Mouse (Mus musculus): Measurements from ENCODE around the gene Aire. TPM values are rescaled to one million over a fixed set of nuclear protein-coding genes. Genes with fewer than 3 reads are reported as not detected.

Gene Aire
- polyA plus RNA-seq, 1 experiment from 2014 or later, result 0.06 TPM

DNA sequence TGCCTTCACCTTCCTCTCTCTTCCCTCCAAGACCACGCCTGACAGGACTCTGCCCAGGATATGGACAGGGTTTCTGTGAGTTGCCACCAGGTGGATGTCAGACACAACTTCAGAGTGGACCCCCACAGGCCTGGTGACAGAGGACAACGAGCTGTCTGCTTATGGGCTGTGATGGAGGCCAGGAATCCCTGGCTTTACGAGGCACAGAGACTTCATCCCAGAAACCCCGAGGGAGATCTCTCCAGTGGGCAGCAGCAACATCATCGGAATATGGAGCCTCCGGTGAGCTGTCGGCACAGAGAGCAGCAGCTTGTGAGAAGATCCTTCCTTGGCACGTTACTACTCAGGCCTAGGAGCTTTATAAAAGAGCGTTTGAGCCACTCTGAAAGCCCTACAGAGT is 34.5 kb upstream of the Aire start:
- no peak overlapping the region for H3K9ac ChIP-seq
- no peak overlapping the region for H3K4me2 ChIP-seq
- H3K4me3 ChIP-seq, result no peak overlapping the region
- peaks cover 12% of the 10 kb centered on the region; the same call in 1 of the 2 replicates for H3K36me3 ChIP-seq
- no peak overlapping the region for H3K27ac ChIP-seq
- ATAC-seq, result no peak
- WGBS (ENCODE audit: insufficient replicate concordance), result 59% methylated on average over 9 of the region's 9 CpGs
- H3K4me1 ChIP-seq, result no peaks in the 10 kb centered on the region
- H3K27me3 ChIP-seq (replicated peaks), result peaks cover 22% of the 10 kb centered on the region; the same call in 1 of the 2 replicates
- no peaks in the 10 kb centered on the region for H3K9me3 ChIP-seq (replicated peaks)

GRCm38 (mm10) chr10:78074977-78075376 is 31.6 kb upstream of the Aire start:
- no peak for ATAC-seq
- Histone ChIP-seq H3K36me3 (peaks cover 16% of the 10 kb centered on the region; the same call in 1 of the 2 replicates), H3K4me2 (no peak overlapping the region; the same call in 1 of the 2 replicates), H3K27me3 (replicated peaks) (peaks cover 48% of the 10 kb centered on the region), H3K4me1 (no peaks in the 10 kb centered on the region), H3K9ac (no peak overlapping the region), H3K4me3 (no peak overlapping the region), H3K9me3 (replicated peaks) (no peaks in the 10 kb centered on the region), H3K27ac (no peak overlapping the region)
- 18% methylated on average over 11 of the region's 11 CpGs for WGBS (ENCODE audit: insufficient replicate concordance)

- Histone ChIP-seq H3K36me3 (peaks cover 16% of the 10 kb centered on the region; the same call in 1 of the 2 replicates), H3K27ac (no peak overlapping the region), H3K27me3 (replicated peaks) (peaks cover 52% of the 10 kb centered on the region), H3K9me3 (replicated peaks) (no peaks in the 10 kb centered on the region), H3K4me1 (peaks cover 7% of the 10 kb centered on the region; the same call in 1 of the 2 replicates), H3K4me2 (no peak overlapping the region), H3K9ac (no peak overlapping the region), H3K4me3 (no peak overlapping the region)
- 46% methylated on average over 4 of the region's 4 CpGs for WGBS (ENCODE audit: insufficient replicate concordance)
- ATAC-seq, result no peak
Measured at GRCm38 (mm10) chr10:78074151-78074550, 30.7 kb upstream of the Aire start.

DNA sequence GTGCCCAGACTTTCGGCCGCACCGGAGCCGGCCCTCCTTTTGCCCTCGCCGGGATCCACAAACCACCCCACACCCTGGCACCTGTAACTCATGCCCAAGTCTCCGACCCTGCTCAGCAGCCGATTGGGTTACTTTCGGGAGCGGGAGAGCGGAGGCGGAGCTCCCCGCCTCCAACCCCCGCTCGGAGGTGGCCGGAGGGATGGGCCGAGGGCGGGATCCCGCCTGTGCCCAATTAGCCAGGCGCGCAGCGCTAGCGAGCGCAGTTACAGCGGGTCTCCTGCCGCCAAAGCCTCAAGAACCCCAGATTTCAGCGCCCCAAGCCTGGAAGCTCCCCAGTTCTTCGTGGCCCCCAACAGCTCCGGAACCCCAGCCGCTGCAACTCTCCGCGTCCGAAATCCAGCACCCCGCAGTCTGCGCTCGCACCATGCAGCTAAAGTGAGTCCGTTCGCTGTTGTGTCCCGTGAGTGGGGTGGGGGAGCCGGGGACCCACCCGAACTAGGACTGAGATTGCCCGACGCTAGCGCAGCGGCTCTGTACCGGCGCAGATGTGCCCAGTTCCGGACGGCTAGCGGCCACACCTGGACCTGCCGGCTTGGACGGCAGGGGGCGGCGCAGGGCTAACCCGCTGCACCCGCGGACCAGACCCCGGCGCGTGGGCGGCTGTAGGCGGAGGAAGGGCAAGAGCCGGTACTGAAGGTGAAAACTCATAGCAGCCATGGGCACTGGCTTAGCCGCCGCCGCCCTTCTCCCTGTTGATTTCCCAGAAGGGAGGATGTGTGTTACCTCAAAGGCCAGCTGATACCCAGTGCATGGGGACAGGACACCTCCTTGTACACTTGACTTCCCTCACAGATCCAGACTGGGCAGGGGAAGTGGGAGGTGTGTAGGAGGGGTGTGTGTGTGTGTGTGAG is 25.9 kb upstream of the Aire start, which contains the start of gene Icosl:
Icosl (plus strand) TSS at position 202 of the 911 bp plus-strand sequence.
- peak within 1 kb of the TSS; percentile 68 for H3K4me2 ChIP-seq
- H3K4me1 ChIP-seq, result peaks cover 13% of the 10 kb centered on the region; the same call in 1 of the 2 replicates
- peak within 1 kb of the TSS; percentile 45; the same call in 1 of the 2 replicates for H3K27ac ChIP-seq
- H3K27me3 ChIP-seq (replicated peaks), result peaks cover 71% of the 10 kb centered on the region
- peak within 1 kb of the TSS; percentile 45 for H3K9ac ChIP-seq
- under 1% methylated on average over 66 of the region's 66 CpGs for WGBS (ENCODE audit: insufficient replicate concordance)
- peak within 1 kb of the TSS; percentile 57 for H3K4me3 ChIP-seq
- H3K9me3 ChIP-seq (replicated peaks), result no peaks in the 10 kb centered on the region
- ATAC-seq, result peak; percentile 79
- peaks cover 5% of the 10 kb centered on the region; the same call in 1 of the 2 replicates for H3K36me3 ChIP-seq

GRCm38 (mm10) chr10:78068541-78068940 is 25.1 kb upstream of the Aire start:
- no peak for ATAC-seq
- Histone ChIP-seq H3K4me3 (peak overlapping the region; percentile 57), H3K4me2 (peak overlapping the region; percentile 68), H3K27ac (no peak overlapping the region), H3K9ac (no peak overlapping the region), H3K4me1 (peaks cover 13% of the 10 kb centered on the region; the same call in 1 of the 2 replicates), H3K9me3 (replicated peaks) (no peaks in the 10 kb centered on the region), H3K27me3 (replicated peaks) (peaks cover 67% of the 10 kb centered on the region), H3K36me3 (peaks cover 5% of the 10 kb centered on the region; the same call in 1 of the 2 replicates)
- 13% methylated on average over 11 of the region's 11 CpGs for WGBS (ENCODE audit: insufficient replicate concordance)

- no peak overlapping the region for H3K4me2 ChIP-seq
- peaks cover 13% of the 10 kb centered on the region; the same call in 1 of the 2 replicates for H3K4me1 ChIP-seq
- no peak overlapping the region for H3K27ac ChIP-seq
- H3K9ac ChIP-seq, result no peak overlapping the region
- peaks cover 58% of the 10 kb centered on the region for H3K27me3 ChIP-seq (replicated peaks)
- ATAC-seq, result peak; percentile 33; the same call in 1 of the 2 replicates
- H3K4me3 ChIP-seq, result no peak overlapping the region
- H3K36me3 ChIP-seq, result 0 out of 2 replicates have a peak, but pooled peaks cover 2% of the 10 kb centered on the region
- H3K9me3 ChIP-seq (replicated peaks), result no peaks in the 10 kb centered on the region
- 28% methylated on average over 4 of the region's 4 CpGs for WGBS (ENCODE audit: insufficient replicate concordance)
Measured at GRCm38 (mm10) chr10:78067226-78067625, 23.8 kb upstream of the Aire start.

GRCm38 (mm10) chr10:78063122-78063521 is 19.7 kb upstream of the Aire start:
- H3K27me3 ChIP-seq (replicated peaks), result peaks cover 17% of the 10 kb centered on the region
- H3K27ac ChIP-seq, result no peak overlapping the region
- H3K36me3 ChIP-seq, result no peaks in the 10 kb centered on the region
- WGBS (ENCODE audit: insufficient replicate concordance), result 57% methylated on average over 9 of the region's 9 CpGs
- no peak overlapping the region for H3K4me2 ChIP-seq
- H3K4me3 ChIP-seq, result no peak overlapping the region
- H3K9ac ChIP-seq, result no peak overlapping the region
- no peak for ATAC-seq
- H3K9me3 ChIP-seq (replicated peaks), result no peaks in the 10 kb centered on the region
- no peaks in the 10 kb centered on the region for H3K4me1 ChIP-seq

DNA sequence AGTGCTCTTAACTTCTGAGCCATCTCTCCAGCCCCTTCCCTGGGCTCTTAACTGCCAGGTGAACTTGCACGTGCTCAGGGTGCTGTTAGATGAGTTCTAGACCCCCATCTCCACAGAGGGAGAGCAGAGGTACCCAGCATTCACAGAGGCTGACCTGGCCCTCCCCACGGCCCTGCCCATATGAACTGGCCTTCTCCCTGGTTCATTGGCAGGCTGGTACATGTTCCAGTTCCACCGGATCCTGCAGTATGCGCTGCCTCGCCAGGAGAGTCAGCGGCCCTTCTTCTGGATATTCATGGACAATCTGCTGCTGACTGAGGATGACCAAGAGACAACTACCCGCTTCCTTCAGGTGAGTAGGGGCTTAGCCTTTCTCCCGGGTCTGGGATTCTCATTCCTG is 13.6 kb upstream of the Aire start:
- Histone ChIP-seq H3K27me3 (replicated peaks) (no peaks in the 10 kb centered on the region; the same call in 1 of the 2 replicates), H3K4me2 (no peak overlapping the region), H3K27ac (no peak overlapping the region), H3K36me3 (no peaks in the 10 kb centered on the region), H3K4me1 (peaks cover 9% of the 10 kb centered on the region; the same call in 1 of the 2 replicates), H3K9ac (no peak overlapping the region), H3K9me3 (replicated peaks) (no peaks in the 10 kb centered on the region), H3K4me3 (no peak overlapping the region)
- WGBS (ENCODE audit: insufficient replicate concordance), result 74% methylated on average over 8 of the region's 8 CpGs
- no peak for ATAC-seq

- Histone ChIP-seq H3K4me3 (no peak overlapping the region), H3K27me3 (replicated peaks) (peaks cover 18% of the 10 kb centered on the region; the same call in 1 of the 2 replicates), H3K27ac (no peak overlapping the region), H3K4me1 (peaks cover 9% of the 10 kb centered on the region; the same call in 1 of the 2 replicates), H3K4me2 (no peak overlapping the region), H3K9ac (no peak overlapping the region), H3K9me3 (replicated peaks) (no peaks in the 10 kb centered on the region), H3K36me3 (no peaks in the 10 kb centered on the region)
- 48% methylated on average over 19 of the region's 19 CpGs for WGBS (ENCODE audit: insufficient replicate concordance)
- ATAC-seq, result peak; percentile 37; the same call in 1 of the 2 replicates
Measured at GRCm38 (mm10) chr10:78054633-78055565, 11.5 kb upstream of the Aire start.

GRCm38 (mm10) chr10:78049519-78050035 is 6.2 kb upstream of the Aire start:
- no peak for ATAC-seq
- Histone ChIP-seq H3K4me2 (no peak overlapping the region), H3K4me3 (no peak overlapping the region), H3K27ac (no peak overlapping the region), H3K36me3 (no peaks in the 10 kb centered on the region), H3K9me3 (replicated peaks) (no peaks in the 10 kb centered on the region), H3K9ac (no peak overlapping the region), H3K27me3 (replicated peaks) (peaks cover 25% of the 10 kb centered on the region; the same call in 1 of the 2 replicates), H3K4me1 (no peaks in the 10 kb centered on the region)
- WGBS (ENCODE audit: insufficient replicate concordance), result 32% methylated on average over 11 of the region's 11 CpGs

DNA sequence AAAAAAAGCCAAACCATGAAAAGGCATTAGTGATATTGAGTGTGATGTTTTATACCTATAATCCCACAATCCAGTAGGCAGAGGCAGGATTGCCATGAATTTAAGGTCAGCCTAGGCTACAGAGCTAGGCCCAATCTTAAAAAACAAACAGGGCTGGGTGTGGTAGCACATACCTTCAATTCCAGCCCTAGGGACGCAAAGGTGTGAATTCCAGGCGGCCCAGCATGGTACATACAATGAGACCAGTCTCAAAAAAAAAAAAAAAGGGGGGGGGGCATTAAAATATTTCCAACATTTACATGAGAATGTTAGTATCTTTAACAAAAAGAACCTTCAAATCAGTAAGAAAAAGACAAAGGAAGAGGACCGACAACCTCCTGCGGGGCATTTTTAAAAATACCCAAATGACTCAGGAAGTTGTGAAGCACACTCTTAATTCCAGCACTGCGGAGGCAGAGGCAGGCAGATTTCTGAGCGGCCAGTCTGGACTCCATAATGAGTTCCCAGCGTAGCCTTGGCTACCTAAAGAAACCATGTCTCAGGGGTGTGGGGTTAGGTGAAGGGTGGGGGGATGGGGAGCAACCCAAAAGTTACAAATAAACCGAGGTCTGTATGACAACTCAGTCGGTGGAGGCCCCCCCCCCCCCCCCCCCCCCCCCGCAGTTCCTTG is 4.8 kb upstream of the Aire start:
- H3K9me3 ChIP-seq (replicated peaks), result no peaks in the 10 kb centered on the region
- H3K4me3 ChIP-seq, result no peak overlapping the region
- WGBS (ENCODE audit: insufficient replicate concordance), result 58% methylated on average over 9 of the region's 10 CpGs
- peaks cover 39% of the 10 kb centered on the region for H3K27me3 ChIP-seq (replicated peaks)
- no peak overlapping the region for H3K4me2 ChIP-seq
- H3K36me3 ChIP-seq, result no peaks in the 10 kb centered on the region
- no peak overlapping the region for H3K9ac ChIP-seq
- no peak overlapping the region for H3K27ac ChIP-seq
- no peak for ATAC-seq
- H3K4me1 ChIP-seq, result no peaks in the 10 kb centered on the region
